Mouse (Mus musculus): ENCODE results near the gene Tmem184b. TPM values are rescaled to one million over a fixed set of nuclear protein-coding genes. Genes with fewer than 3 reads are reported as not detected.
A peak's percentile ranks its signal among the peaks of the same experiment; 100 is the strongest.

The Tmem184b gene
- polyA plus RNA-seq, 1 experiment from 2014 or later = 55.0 TPM

DNA sequence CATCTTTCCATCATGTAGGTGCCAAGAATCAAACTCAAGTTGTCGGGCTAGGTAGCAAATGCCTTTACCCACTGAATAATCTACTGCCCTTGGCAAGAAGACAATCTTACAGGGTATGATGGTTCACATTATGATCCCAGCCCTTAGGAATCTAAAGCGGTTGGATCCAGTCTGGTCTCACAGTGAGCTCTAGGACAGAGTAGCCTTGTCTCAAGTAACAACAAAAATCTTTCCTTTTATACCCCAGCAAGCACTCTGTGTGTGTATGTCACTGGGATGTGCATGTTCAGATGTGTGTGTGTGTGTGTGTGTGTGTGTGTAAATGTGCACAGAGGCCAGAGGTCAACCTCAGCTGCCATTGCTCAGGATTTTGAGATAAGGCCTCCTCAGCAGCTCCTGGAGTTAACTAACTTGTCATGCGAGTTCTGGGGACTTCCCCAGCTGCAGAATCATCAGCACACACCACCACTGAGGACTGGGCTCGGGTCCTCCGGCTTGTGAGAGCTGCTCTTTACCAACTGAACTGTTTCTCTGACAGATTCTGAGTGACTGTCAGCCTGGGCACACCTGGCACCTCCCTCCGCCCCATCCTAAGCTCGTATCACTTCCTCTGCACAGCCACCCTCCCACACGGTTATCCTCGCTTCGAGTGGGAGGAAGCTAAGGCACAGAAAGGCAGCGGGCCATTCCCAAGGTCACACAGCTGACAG is 80.9 kb downstream of the Tmem184b start:
- H3K4me2 ChIP-seq = no peak overlapping the region
- no peaks in the 10 kb centered on the region for H3K36me3 ChIP-seq (ENCODE audit: control insufficient read depth, insufficient read depth, low read length)
- H3K9me3 ChIP-seq (replicated peaks; ENCODE audit: control insufficient read depth, low read length) = no peaks in the 10 kb centered on the region
- no peaks in the 10 kb centered on the region for H3K27me3 ChIP-seq (ENCODE audit: control insufficient read depth, insufficient read depth, low read length)
- 45% methylated on average over 11 of the region's 11 CpGs for WGBS (ENCODE audit: insufficient replicate concordance)
- ATAC-seq (replicated peaks; ENCODE audit: insufficient number of reproducible peaks, low FRiP score, low TSS enrichment) = no peak
- H3K27ac ChIP-seq (ENCODE audit: low read depth, low read length) = peak overlapping the region; percentile 68; the same call in 1 of the 2 replicates
- H3K4me3 ChIP-seq (ENCODE audit: low read depth, low read length) = no peak overlapping the region
- peak overlapping the region; percentile 39; the same call in 1 of the 2 replicates for H3K9ac ChIP-seq (ENCODE audit: low read depth, low read length)
- peaks cover 37% of the 10 kb centered on the region for H3K4me1 ChIP-seq (ENCODE audit: control insufficient read depth, insufficient read depth, low read length)

DNA sequence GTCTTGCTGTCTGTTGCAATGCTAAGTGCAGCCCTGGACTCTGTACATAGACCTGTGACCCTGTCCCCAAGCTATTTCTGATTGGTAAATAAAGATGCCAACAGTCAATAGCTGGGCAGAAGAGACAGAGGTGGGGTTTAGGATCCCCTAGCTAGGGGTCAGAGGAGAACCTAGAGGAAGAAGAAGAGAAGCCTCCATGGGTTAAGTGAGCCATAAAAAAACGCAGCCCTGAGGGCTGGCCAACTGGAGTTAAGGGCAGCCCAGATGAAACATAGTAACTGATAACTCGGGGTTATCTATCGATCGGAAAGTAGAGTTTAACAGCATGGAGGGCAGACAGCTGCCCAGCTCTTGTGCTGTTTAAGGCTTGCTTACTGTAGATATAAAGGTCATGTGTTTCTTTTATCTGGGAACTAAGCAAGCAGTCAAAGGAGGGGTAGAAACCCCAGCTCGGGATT is 81.6 kb downstream of the Tmem184b start:
- Histone ChIP-seq H3K27me3 (ENCODE audit: control insufficient read depth, insufficient read depth, low read length) (no peaks in the 10 kb centered on the region), H3K9ac (ENCODE audit: low read depth, low read length) (no peak overlapping the region), H3K4me3 (ENCODE audit: low read depth, low read length) (no peak overlapping the region), H3K4me2 (no peak overlapping the region), H3K9me3 (replicated peaks; ENCODE audit: control insufficient read depth, low read length) (no peaks in the 10 kb centered on the region), H3K4me1 (ENCODE audit: control insufficient read depth, insufficient read depth, low read length) (peaks cover 35% of the 10 kb centered on the region), H3K36me3 (ENCODE audit: control insufficient read depth, insufficient read depth, low read length) (no peaks in the 10 kb centered on the region), H3K27ac (ENCODE audit: low read depth, low read length) (peak overlapping the region; percentile 68; the same call in 1 of the 2 replicates)
- WGBS (ENCODE audit: insufficient replicate concordance) = 51% methylated on average over 5 of the region's 5 CpGs
- ATAC-seq (replicated peaks; ENCODE audit: insufficient number of reproducible peaks, low FRiP score, low TSS enrichment) = no peak

DNA sequence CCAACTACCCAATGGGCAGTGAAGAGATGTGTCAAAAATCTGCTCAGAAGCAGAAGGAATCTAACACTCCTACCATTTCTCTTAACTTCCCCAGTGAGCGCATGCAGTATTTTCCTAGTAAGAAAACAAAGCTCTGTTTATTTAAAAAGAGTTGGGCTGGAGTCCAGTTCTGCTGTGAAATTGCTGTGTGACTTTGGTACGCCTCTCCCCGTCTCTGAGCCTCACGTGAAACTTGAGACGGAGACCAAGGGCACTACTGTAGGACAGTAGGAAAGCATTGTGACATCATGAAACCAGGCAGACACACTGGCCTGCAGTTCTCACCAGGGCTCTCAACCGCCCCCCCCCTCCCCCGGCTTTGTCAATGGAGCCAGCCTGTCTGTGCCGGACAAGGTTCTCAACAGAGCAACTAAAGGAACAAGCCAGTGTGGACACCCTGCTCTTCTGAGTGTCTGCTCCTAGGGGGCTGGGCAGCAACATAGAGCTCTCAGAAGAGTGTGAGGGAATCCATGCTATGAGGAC is 89.5 kb downstream of the Tmem184b start:
- ATAC-seq (replicated peaks; ENCODE audit: insufficient number of reproducible peaks, low FRiP score, low TSS enrichment) = no peak
- Histone ChIP-seq H3K27ac (ENCODE audit: low read depth, low read length) (no peak overlapping the region), H3K4me2 (no peak overlapping the region), H3K9me3 (replicated peaks; ENCODE audit: control insufficient read depth, low read length) (no peaks in the 10 kb centered on the region), H3K27me3 (ENCODE audit: control insufficient read depth, insufficient read depth, low read length) (no peaks in the 10 kb centered on the region), H3K4me1 (ENCODE audit: control insufficient read depth, insufficient read depth, low read length) (0 out of 2 replicates have a peak, but pooled peaks cover 4% of the 10 kb centered on the region), H3K36me3 (ENCODE audit: control insufficient read depth, insufficient read depth, low read length) (no peaks in the 10 kb centered on the region), H3K4me3 (ENCODE audit: low read depth, low read length) (no peak overlapping the region), H3K9ac (ENCODE audit: low read depth, low read length) (no peak overlapping the region)
- WGBS (ENCODE audit: insufficient replicate concordance) = 51% methylated on average over 8 of the region's 8 CpGs

MicroRNAs within 50 kb of the gene (microRNA counts, 519-probe panel; counts per million panel counts)
- microRNA mmu-miR-1943 = 32.2 counts per million

Small RNA genes within 50 kb of the gene (microRNA-seq; reads per million reads assigned to microRNA genes)
- 4.7 reads per million, percentile 38 among the genes with 10 or more reads in this experiment for gene Mir1943 (ENCODE audit: borderline number of aligned reads)

Other genes starting within 250 kb of the Tmem184b start
- gene Sox10, start 238.3 kb downstream of the Tmem184b start, polyA plus RNA-seq (2014; fragmentation: Nextera tagmentation; extraction: Ambion mirVana) = 1.1 and 1.3 TPM in 2 replicates
- 17.6 and 19.3 TPM in 2 replicates for gene Pick1, start 174.4 kb downstream of the Tmem184b start, polyA plus RNA-seq (2014; fragmentation: Nextera tagmentation; extraction: Ambion mirVana)
- gene Gm49486, start 174.2 kb downstream of the Tmem184b start, polyA plus RNA-seq (2014; fragmentation: Nextera tagmentation; extraction: Ambion mirVana) = 0.59 and 0.64 TPM in 2 replicates
- gene Slc16a8, start 148.8 kb downstream of the Tmem184b start, polyA plus RNA-seq (2014; fragmentation: Nextera tagmentation; extraction: Ambion mirVana) = 0.17 TPM in 1 of 2 replicates, not detected in the other
- 11.1 and 14.0 TPM in 2 replicates for gene Baiap2l2, start 118.0 kb downstream of the Tmem184b start, polyA plus RNA-seq (2014; fragmentation: Nextera tagmentation; extraction: Ambion mirVana)
- gene Pla2g6, start 75.2 kb downstream of the Tmem184b start, polyA plus RNA-seq (2014; fragmentation: Nextera tagmentation; extraction: Ambion mirVana) = 11.6 and 12.9 TPM in 2 replicates
- 3.0 and 3.3 TPM in 2 replicates for gene Maff, start 56.9 kb downstream of the Tmem184b start, polyA plus RNA-seq (2014; fragmentation: Nextera tagmentation; extraction: Ambion mirVana)
- 73.2 and 91.0 TPM in 2 replicates for gene Csnk1e, start 52.0 kb upstream of the Tmem184b start, polyA plus RNA-seq (2014; fragmentation: Nextera tagmentation; extraction: Ambion mirVana)
- gene Kcnj4, start 101.7 kb upstream of the Tmem184b start, polyA plus RNA-seq (2014; fragmentation: Nextera tagmentation; extraction: Ambion mirVana) = 0.20 TPM in 1 of 2 replicates, not detected in the other
- gene Kdelr3, start 112.8 kb upstream of the Tmem184b start, polyA plus RNA-seq (2014; fragmentation: Nextera tagmentation; extraction: Ambion mirVana) = 33.4 and 33.5 TPM in 2 replicates
- 50.6 and 60.1 TPM in 2 replicates for gene Ddx17, start 143.2 kb upstream of the Tmem184b start, polyA plus RNA-seq (2014; fragmentation: Nextera tagmentation; extraction: Ambion mirVana)
- gene Dmc1, start 201.5 kb upstream of the Tmem184b start, polyA plus RNA-seq (2014; fragmentation: Nextera tagmentation; extraction: Ambion mirVana) = 1.4 and 1.5 TPM in 2 replicates

Measured in heart, embryonic 11.5 days (tissue).